Mouse (Mus musculus): ENCODE results near the gene Atad3a. TPM values are rescaled to one million over a fixed set of nuclear protein-coding genes. Genes with fewer than 3 reads are reported as not detected.
A peak's percentile ranks its signal among the peaks of the same experiment; 100 is the strongest.

The Atad3a gene
- polyA plus RNA-seq, 1 experiment from 2014 or later, result 132 TPM

DNA sequence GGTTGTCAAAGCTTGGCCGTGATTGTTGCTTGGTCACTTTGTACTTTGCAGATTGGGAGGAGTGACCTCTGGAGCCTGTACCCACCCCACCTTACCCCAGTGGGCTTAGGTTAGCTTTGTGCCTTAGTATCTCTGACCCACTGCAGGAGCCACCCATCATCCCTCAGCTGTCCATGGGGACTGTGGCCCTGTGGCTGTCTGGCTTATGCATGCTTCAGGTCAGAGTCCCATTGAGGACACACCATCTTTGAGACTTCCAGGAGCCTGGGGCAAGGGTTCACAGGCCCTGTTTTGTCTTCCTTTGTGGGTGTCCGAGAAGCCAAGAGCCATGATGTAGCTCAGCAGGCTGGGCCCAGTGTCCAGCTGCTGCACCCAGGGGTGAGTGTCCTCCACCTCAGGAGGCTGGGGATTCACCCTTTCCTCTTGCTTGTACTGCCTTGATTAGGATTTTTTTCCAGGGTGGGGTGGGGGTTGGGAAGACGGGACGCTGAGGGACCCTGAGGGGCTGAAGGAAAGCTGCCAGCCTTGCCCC is 65.3 kb downstream of the Atad3a start:
- 75% methylated on average over 4 of the region's 4 CpGs for WGBS
- peaks cover 29% of the 10 kb centered on the region for H3K4me1 ChIP-seq
- DNase-seq (ENCODE audit: low spot score), result no peak
- H3K4me3 ChIP-seq, result peak overlapping the region; percentile 83
- no peaks in the 10 kb centered on the region for H3K36me3 ChIP-seq (replicated peaks)
- peaks cover 44% of the 10 kb centered on the region for H3K27me3 ChIP-seq (replicated peaks; ENCODE audit: low read depth, poor library complexity, severe bottlenecking)
- H3K27ac ChIP-seq (replicated peaks), result no peak overlapping the region
- H3K9me3 ChIP-seq, result no peaks in the 10 kb centered on the region

DNA sequence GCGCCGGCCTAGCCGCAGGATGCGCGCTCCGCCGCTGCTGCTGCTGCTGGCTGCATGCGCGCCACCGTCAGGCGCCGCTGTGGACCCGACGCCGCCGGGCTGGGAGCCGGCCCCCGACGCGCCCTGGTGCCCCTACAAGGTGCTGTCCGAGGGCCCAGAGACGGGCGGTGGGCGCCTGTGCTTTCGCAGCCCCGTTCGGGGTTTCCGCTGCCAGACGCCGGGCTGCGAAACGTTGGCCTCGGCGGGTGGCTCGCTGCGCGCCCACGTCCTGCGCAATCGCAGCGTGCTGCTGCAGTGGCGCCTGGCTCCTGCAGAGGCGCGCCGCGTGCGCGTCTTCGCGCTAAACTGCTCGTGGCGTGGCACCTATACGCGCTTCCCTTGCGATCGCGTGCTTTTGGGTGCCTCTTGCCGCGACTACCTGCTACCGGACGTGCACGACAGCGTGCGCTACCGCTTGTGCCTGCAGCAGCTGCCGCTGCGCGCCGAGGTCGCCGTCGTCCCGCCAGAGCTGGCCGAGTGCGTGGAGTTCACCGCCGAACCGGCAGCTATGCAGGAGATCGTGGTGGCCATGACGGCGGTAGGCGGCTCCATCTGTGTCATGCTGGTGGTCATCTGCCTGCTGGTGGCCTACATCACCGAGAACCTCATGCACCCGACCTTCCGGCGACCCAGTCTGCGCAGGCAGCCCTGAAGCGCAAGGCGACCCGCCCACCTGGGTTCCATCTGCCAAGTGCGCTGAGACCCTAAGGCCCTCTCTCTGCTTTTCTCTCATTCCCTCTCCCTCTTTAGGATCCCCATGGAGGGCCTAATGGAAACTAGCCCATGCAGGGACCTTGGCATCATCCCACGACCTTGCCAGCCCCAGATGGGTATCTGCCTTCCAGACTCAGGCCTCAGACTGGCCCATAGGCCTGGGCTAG is 66.2 kb downstream of the Atad3a start:
- peaks cover 44% of the 10 kb centered on the region for H3K27me3 ChIP-seq (replicated peaks; ENCODE audit: low read depth, poor library complexity, severe bottlenecking)
- 2% methylated on average over 92 of the region's 92 CpGs for WGBS
- peak overlapping the region; percentile 82 for H3K27ac ChIP-seq (replicated peaks)
- H3K36me3 ChIP-seq (replicated peaks), result no peaks in the 10 kb centered on the region
- H3K4me1 ChIP-seq, result peaks cover 29% of the 10 kb centered on the region
- no peaks in the 10 kb centered on the region for H3K9me3 ChIP-seq
- peak; percentile 73 for DNase-seq (ENCODE audit: low spot score)
- H3K4me3 ChIP-seq, result peak overlapping the region; percentile 83

DNA sequence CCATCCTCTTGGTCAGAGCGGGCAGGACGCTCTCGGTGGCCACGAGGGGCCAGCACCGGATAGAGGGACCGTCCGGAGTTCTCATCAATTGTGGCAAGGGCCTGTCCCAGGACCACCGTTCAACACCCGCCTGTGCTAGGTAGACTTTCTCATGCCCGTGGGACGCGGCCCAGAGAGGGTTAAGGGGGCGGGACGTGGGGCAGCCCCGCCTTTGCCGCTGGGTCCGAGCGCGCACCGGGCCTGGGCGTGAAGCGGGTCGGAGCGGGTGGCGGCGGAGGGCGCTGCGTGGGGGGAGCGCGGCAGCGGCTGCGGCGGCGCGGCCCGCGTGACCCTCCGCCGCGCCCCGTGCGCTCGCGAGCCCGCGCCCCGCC is 66.8 kb downstream of the Atad3a start, which contains the start of gene Fndc10:
Gene Fndc10, plus strand, starts transcription at position 232 of the 371 bp plus-strand sequence.
- WGBS, result under 1% methylated on average over 47 of the region's 47 CpGs
- DNase-seq (ENCODE audit: low spot score), result peak; percentile 81
- Histone ChIP-seq H3K27ac (replicated peaks) (peak within 1 kb of the TSS; percentile 82), H3K27me3 (replicated peaks; ENCODE audit: low read depth, poor library complexity, severe bottlenecking) (peaks cover 44% of the 10 kb centered on the region), H3K4me3 (peak within 1 kb of the TSS; percentile 83), H3K4me1 (peaks cover 29% of the 10 kb centered on the region), H3K9me3 (no peaks in the 10 kb centered on the region), H3K36me3 (replicated peaks) (no peaks in the 10 kb centered on the region)

- peaks cover 44% of the 10 kb centered on the region for H3K27me3 ChIP-seq (replicated peaks; ENCODE audit: low read depth, poor library complexity, severe bottlenecking)
- no peak for DNase-seq (ENCODE audit: low spot score)
- no peak overlapping the region for H3K4me3 ChIP-seq
- WGBS, result 97% methylated on average over 3 of the region's 3 CpGs
- peaks cover 29% of the 10 kb centered on the region for H3K4me1 ChIP-seq
- H3K9me3 ChIP-seq, result no peaks in the 10 kb centered on the region
- no peaks in the 10 kb centered on the region for H3K36me3 ChIP-seq (replicated peaks)
- no peak overlapping the region for H3K27ac ChIP-seq (replicated peaks)
Observed at GRCm38 (mm10) chr4:155692421-155692820, 68.5 kb downstream of the Atad3a start.

Small RNA genes within 50 kb of the gene (microRNA-seq; reads per million reads assigned to microRNA genes)
- gene Gm27743, result not detected

Other genes with a start within 250 kb of the Atad3a start
- gene Nadk, start 198.7 kb downstream of the Atad3a start, polyA plus RNA-seq (2016; fragmentation: Nextera tagmentation; extraction: Ambion mirVana), result 108 and 109 TPM in 2 replicates
- gene Slc35e2, start 159.7 kb downstream of the Atad3a start, polyA plus RNA-seq (2016; fragmentation: Nextera tagmentation; extraction: Ambion mirVana), result 13.5 and 13.7 TPM in 2 replicates
- gene Cdk11b, start 136.2 kb downstream of the Atad3a start, polyA plus RNA-seq (2016; fragmentation: Nextera tagmentation; extraction: Ambion mirVana), result 77.7 and 79.9 TPM in 2 replicates
- gene Gm10563, start 115.7 kb downstream of the Atad3a start, polyA plus RNA-seq (2016; fragmentation: Nextera tagmentation; extraction: Ambion mirVana), result not detected in 2 replicates
- 5.8 and 7.4 TPM in 2 replicates for gene Mmp23, start 107.7 kb downstream of the Atad3a start, polyA plus RNA-seq (2016; fragmentation: Nextera tagmentation; extraction: Ambion mirVana)
- gene Mib2, start 91.9 kb downstream of the Atad3a start, polyA plus RNA-seq (2016; fragmentation: Nextera tagmentation; extraction: Ambion mirVana), result 19.3 and 20.0 TPM in 2 replicates
- gene Fndc10, start 66.8 kb downstream of the Atad3a start, polyA plus RNA-seq (2016; fragmentation: Nextera tagmentation; extraction: Ambion mirVana), result 1.5 and 1.8 TPM in 2 replicates
- gene Ssu72, start 56.3 kb downstream of the Atad3a start, polyA plus RNA-seq (2016; fragmentation: Nextera tagmentation; extraction: Ambion mirVana), result 158 and 167 TPM in 2 replicates
- gene Tmem240, start 26.3 kb downstream of the Atad3a start, polyA plus RNA-seq (2016; fragmentation: Nextera tagmentation; extraction: Ambion mirVana), result 0.53 and 0.79 TPM in 2 replicates
- gene Vwa1, start 13.6 kb upstream of the Atad3a start, polyA plus RNA-seq (2016; fragmentation: Nextera tagmentation; extraction: Ambion mirVana), result 8.6 and 9.3 TPM in 2 replicates
- gene Tmem88b, start 24.8 kb upstream of the Atad3a start, polyA plus RNA-seq (2016; fragmentation: Nextera tagmentation; extraction: Ambion mirVana), result 0.59 and 0.61 TPM in 2 replicates
- 0.20 TPM in 1 of 2 replicates, not detected in the other for gene Ankrd65, start 29.3 kb upstream of the Atad3a start, polyA plus RNA-seq (2016; fragmentation: Nextera tagmentation; extraction: Ambion mirVana)
- 254 and 259 TPM in 2 replicates for gene Mrpl20, start 41.8 kb upstream of the Atad3a start, polyA plus RNA-seq (2016; fragmentation: Nextera tagmentation; extraction: Ambion mirVana)
- gene Ccnl2, start 51.4 kb upstream of the Atad3a start, polyA plus RNA-seq (2016; fragmentation: Nextera tagmentation; extraction: Ambion mirVana), result 179 and 187 TPM in 2 replicates
- gene Aurkaip1, start 70.2 kb upstream of the Atad3a start, polyA plus RNA-seq (2016; fragmentation: Nextera tagmentation; extraction: Ambion mirVana), result 170 and 178 TPM in 2 replicates
- gene Mxra8, start 78.6 kb upstream of the Atad3a start, polyA plus RNA-seq (2016; fragmentation: Nextera tagmentation; extraction: Ambion mirVana), result 43.6 and 43.9 TPM in 2 replicates
- 4.3 and 5.0 TPM in 2 replicates for gene Dvl1, start 86.3 kb upstream of the Atad3a start, polyA plus RNA-seq (2016; fragmentation: Nextera tagmentation; extraction: Ambion mirVana)
- gene Tas1r3, start 102.3 kb upstream of the Atad3a start, polyA plus RNA-seq (2016; fragmentation: Nextera tagmentation; extraction: Ambion mirVana), result 0.29 and 0.43 TPM in 2 replicates
- 18.6 and 19.4 TPM in 2 replicates for gene Cptp, start 108.3 kb upstream of the Atad3a start, polyA plus RNA-seq (2016; fragmentation: Nextera tagmentation; extraction: Ambion mirVana)
- gene Ints11, start 108.5 kb upstream of the Atad3a start, polyA plus RNA-seq (2016; fragmentation: Nextera tagmentation; extraction: Ambion mirVana), result 97.9 and 109 TPM in 2 replicates
- 50.1 and 52.7 TPM in 2 replicates for gene Pusl1, start 130.7 kb upstream of the Atad3a start, polyA plus RNA-seq (2016; fragmentation: Nextera tagmentation; extraction: Ambion mirVana)
- 24.1 and 28.0 TPM in 2 replicates for gene Acap3, start 130.7 kb upstream of the Atad3a start, polyA plus RNA-seq (2016; fragmentation: Nextera tagmentation; extraction: Ambion mirVana)
- 146 and 151 TPM in 2 replicates for gene Ube2j2, start 182.7 kb upstream of the Atad3a start, polyA plus RNA-seq (2016; fragmentation: Nextera tagmentation; extraction: Ambion mirVana)
- 22.7 and 23.6 TPM in 2 replicates for gene C1qtnf12, start 201.2 kb upstream of the Atad3a start, polyA plus RNA-seq (2016; fragmentation: Nextera tagmentation; extraction: Ambion mirVana)
- gene B3galt6, start 231.6 kb upstream of the Atad3a start, polyA plus RNA-seq (2016; fragmentation: Nextera tagmentation; extraction: Ambion mirVana), result 12.7 and 15.7 TPM in 2 replicates
- 132 and 138 TPM in 2 replicates for gene Sdf4, start 231.8 kb upstream of the Atad3a start, polyA plus RNA-seq (2016; fragmentation: Nextera tagmentation; extraction: Ambion mirVana)